Mouse (Mus musculus): ENCODE measurements around the gene Cbx2. TPM values are rescaled to one million over a fixed set of nuclear protein-coding genes. Genes with fewer than 3 reads are reported as not detected.

Cbx2 gene
- total and polyA plus RNA-seq, 3 experiments = 0.11 TPM; not detected in 2

GRCm38 (mm10) chr11:119036447-119036846 is 13.7 kb downstream of the Cbx2 start:
- Histone ChIP-seq H3K4me1 (ENCODE audit: insufficient read depth, low read depth, low read length) (no peaks in the 10 kb centered on the region), H3K36me3 (replicated peaks) (no peaks in the 10 kb centered on the region), H3K27me3 (ENCODE audit: insufficient read depth, low read length) (no peaks in the 10 kb centered on the region), H3K4me3 (ENCODE audit: low read depth, low read length) (no peak overlapping the region), H3K9me3 (replicated peaks) (peaks cover 88% of the 10 kb centered on the region)
- ATAC-seq (ENCODE audit: extremely low read depth, insufficient number of reproducible peaks, low FRiP score, poor library complexity, severe bottlenecking) (no peak), DNase-seq (ENCODE audit: low spot score) (no peak)
- TF ChIP-seq CTCF (IDR thresholded peaks at IDR 0.05; ENCODE audit: low read depth, low read length) = no peak
- no peak for TF ChIP-seq GATA1 (IDR thresholded peaks at IDR 0.05; ENCODE audit: borderline replicate concordance, low read length)
- TF ChIP-seq GATA2 (IDR thresholded peaks at IDR 0.05; ENCODE audit: borderline replicate concordance, low read depth, low read length) = no peak
- no peak for TF ChIP-seq POLR2AphosphoS5 (IDR thresholded peaks at IDR 0.05; ENCODE audit: insufficient replicate concordance, low read depth, low read length)
- no peak for TF ChIP-seq TAL1 (conservative IDR thresholded peaks at IDR 0.05; ENCODE audit: low read depth, low read length)

- H3K4me1 ChIP-seq (ENCODE audit: insufficient read depth, low read depth, low read length) = no peaks in the 10 kb centered on the region
- ATAC-seq (ENCODE audit: extremely low read depth, insufficient number of reproducible peaks, low FRiP score, poor library complexity, severe bottlenecking) (no peak), DNase-seq (ENCODE audit: low spot score) (no peak)
- no peaks in the 10 kb centered on the region for H3K27me3 ChIP-seq (ENCODE audit: insufficient read depth, low read length)
- TF ChIP-seq GATA1 (IDR thresholded peaks at IDR 0.05; ENCODE audit: borderline replicate concordance, low read length) (no peak), POLR2AphosphoS5 (IDR thresholded peaks at IDR 0.05; ENCODE audit: insufficient replicate concordance, low read depth, low read length) (no peak)
- H3K36me3 ChIP-seq (replicated peaks) = no peaks in the 10 kb centered on the region
- no peak overlapping the region; the same call in 1 of the 2 replicates for H3K4me3 ChIP-seq (ENCODE audit: low read depth, low read length)
- H3K9me3 ChIP-seq (replicated peaks) = peaks cover 89% of the 10 kb centered on the region
Observed at GRCm38 (mm10) chr11:119036934-119037779, 14.4 kb downstream of the Cbx2 start.

GRCm38 (mm10) chr11:119037780-119038401 is 15.1 kb downstream of the Cbx2 start:
- Histone ChIP-seq H3K4me3 (ENCODE audit: low read depth, low read length) (no peak overlapping the region), H3K4me1 (ENCODE audit: insufficient read depth, low read depth, low read length) (no peaks in the 10 kb centered on the region), H3K27me3 (ENCODE audit: insufficient read depth, low read length) (peaks cover 2% of the 10 kb centered on the region; the same call in 1 of the 2 replicates), H3K9me3 (replicated peaks) (peaks cover 92% of the 10 kb centered on the region), H3K36me3 (replicated peaks) (no peaks in the 10 kb centered on the region)
- DNase-seq (ENCODE audit: low spot score) = no peak
- TF ChIP-seq GATA1 (IDR thresholded peaks at IDR 0.05; ENCODE audit: borderline replicate concordance, low read length) = no peak
- TF ChIP-seq GATA2 (IDR thresholded peaks at IDR 0.05; ENCODE audit: borderline replicate concordance, low read depth, low read length) = no peak
- no peak for TF ChIP-seq POLR2AphosphoS5 (IDR thresholded peaks at IDR 0.05; ENCODE audit: insufficient replicate concordance, low read depth, low read length)
- no peak for TF ChIP-seq TAL1 (conservative IDR thresholded peaks at IDR 0.05; ENCODE audit: low read depth, low read length)
- no peak for TF ChIP-seq CTCF (IDR thresholded peaks at IDR 0.05; ENCODE audit: low read depth, low read length)
- no peak for ATAC-seq (ENCODE audit: extremely low read depth, insufficient number of reproducible peaks, low FRiP score, poor library complexity, severe bottlenecking)

GRCm38 (mm10) chr11:119038744-119039484 is 16.2 kb downstream of the Cbx2 start:
- no peak for ATAC-seq (ENCODE audit: extremely low read depth, insufficient number of reproducible peaks, low FRiP score, poor library complexity, severe bottlenecking)
- Histone ChIP-seq H3K36me3 (replicated peaks) (no peaks in the 10 kb centered on the region), H3K4me3 (ENCODE audit: low read depth, low read length) (no peak overlapping the region), H3K4me1 (ENCODE audit: insufficient read depth, low read depth, low read length) (no peaks in the 10 kb centered on the region), H3K27me3 (ENCODE audit: insufficient read depth, low read length) (peaks cover 2% of the 10 kb centered on the region; the same call in 1 of the 2 replicates), H3K9me3 (replicated peaks) (peaks cover 93% of the 10 kb centered on the region)
- TF ChIP-seq GATA1 (IDR thresholded peaks at IDR 0.05; ENCODE audit: borderline replicate concordance, low read length) (no peak), POLR2AphosphoS5 (IDR thresholded peaks at IDR 0.05; ENCODE audit: insufficient replicate concordance, low read depth, low read length) (no peak), CTCF (IDR thresholded peaks at IDR 0.05; ENCODE audit: low read depth, low read length) (no peak), GATA2 (IDR thresholded peaks at IDR 0.05; ENCODE audit: borderline replicate concordance, low read depth, low read length) (no peak), TAL1 (conservative IDR thresholded peaks at IDR 0.05; ENCODE audit: low read depth, low read length) (no peak)
- no peak for DNase-seq (ENCODE audit: low spot score)

GRCm38 (mm10) chr11:119039732-119040512 is 17.2 kb downstream of the Cbx2 start:
- TF ChIP-seq TAL1 (conservative IDR thresholded peaks at IDR 0.05; ENCODE audit: low read depth, low read length) (no peak), POLR2AphosphoS5 (IDR thresholded peaks at IDR 0.05; ENCODE audit: insufficient replicate concordance, low read depth, low read length) (no peak), CTCF (IDR thresholded peaks at IDR 0.05; ENCODE audit: low read depth, low read length) (no peak)
- no peaks in the 10 kb centered on the region for H3K4me1 ChIP-seq (ENCODE audit: insufficient read depth, low read depth, low read length)
- H3K36me3 ChIP-seq (replicated peaks) = no peaks in the 10 kb centered on the region
- ATAC-seq (ENCODE audit: extremely low read depth, insufficient number of reproducible peaks, low FRiP score, poor library complexity, severe bottlenecking) (no peak), DNase-seq (ENCODE audit: low spot score) (no peak)
- H3K27me3 ChIP-seq (ENCODE audit: insufficient read depth, low read length) = peaks cover 2% of the 10 kb centered on the region; the same call in 1 of the 2 replicates
- H3K4me3 ChIP-seq (ENCODE audit: low read depth, low read length) = no peak overlapping the region
- H3K9me3 ChIP-seq (replicated peaks) = peaks cover 93% of the 10 kb centered on the region

Data from G1E (cell line).